Mouse (Mus musculus) kidney, postnatal 0 days (tissue): ENCODE data around the gene 4930558K02Rik. TPM values are rescaled to one million over a fixed set of nuclear protein-coding genes. Genes with fewer than 3 reads are reported as not detected.

Experiments
- ATAC-seq: fragments of 200-750 bp; cut with Nextera tagmentation; replicated peaks from 2 replicates; pipeline ENCODE4 v1.8.0; 2017; ENCODE audit warnings: low read depth, moderate number of reproducible peaks, moderate TSS enrichment, moderate library complexity; ENCODE audit not compliant: low FRiP score
- DNase-seq: peaks from one replicate; pipeline ENCODE4 v3.0.0-alpha.2; 2016; ENCODE audit warnings: low spot score
- H3K27ac ChIP-seq: fragments of 300-500 bp; sonication (generic); 2 replicates; pipeline ENCODE4 v1.5.1; 2014; ENCODE audit warnings: mild to moderate bottlenecking
- H3K27me3 ChIP-seq: fragments of 300-500 bp; sonication (generic); 2 replicates; pipeline ENCODE4 v1.6.1; 2014; ENCODE audit warnings: low read length, mixed read lengths; ENCODE audit not compliant: insufficient read depth
- H3K36me3 ChIP-seq: fragments of 300-500 bp; sonication (generic); 2 replicates; pipeline ENCODE4 v1.6.1; 2014; ENCODE audit warnings: low read length, mixed read lengths; ENCODE audit not compliant: insufficient read depth
- H3K4me1 ChIP-seq: fragments of 300-500 bp; sonication (generic); replicated peaks from 2 replicates; pipeline ENCODE4 v1.6.1; 2014; ENCODE audit warnings: antibody characterized with exemption, low read length, mixed read lengths; ENCODE audit not compliant: insufficient read depth
- H3K4me2 ChIP-seq: fragments of 300-500 bp; sonication (generic); 2 replicates; pipeline ENCODE4 v1.6.1; 2014; ENCODE audit warnings: mild to moderate bottlenecking, low read length, moderate library complexity, mixed read lengths
- H3K4me3 ChIP-seq: fragments of 300-500 bp; sonication (generic); replicated peaks from 2 replicates; pipeline ENCODE4 v1.5.1; 2014; ENCODE audit warnings: low read depth, low read length
- H3K9ac ChIP-seq: fragments of 300-500 bp; sonication (generic); 2 replicates; pipeline ENCODE4 v1.6.1; 2014; ENCODE audit warnings: low read depth, low read length
- H3K9me3 ChIP-seq: fragments of 300-500 bp; sonication (generic); replicated peaks from 2 replicates; pipeline ENCODE4 v1.6.1; 2016; ENCODE audit warnings: low read length, inconsistent platforms, mixed read lengths
- CTCF ChIP-seq: IDR thresholded peaks from 2 replicates; pipeline ENCODE4 v1.5.1; 2016; ENCODE audit warnings: antibody characterized with exemption, low read depth, mild to moderate bottlenecking, moderate library complexity
- WGBS: fragments of 180-500 bp; shearing (Covaris S2); extraction: QIAGEN DNeasy Blood & Tissue Kit; methylation state at CpG from one replicate; pipeline ENCODE4 v1.1.7; 2014; 5-methylcytosine and 5-hydroxymethylcytosine counted together
- polyA plus RNA-seq: library from polyadenylated mRNA; unstranded; fragments of >200 nt; fragmentation: Nextera tagmentation; extraction: Ambion mirVana; gene quantifications from 2 replicates; pipeline ENCODE4 v1.2.1, GENCODE M21; 2015

Gene 4930558K02Rik
- polyA plus RNA-seq, 1 experiment from 2014 or later, result not detected

DNA sequence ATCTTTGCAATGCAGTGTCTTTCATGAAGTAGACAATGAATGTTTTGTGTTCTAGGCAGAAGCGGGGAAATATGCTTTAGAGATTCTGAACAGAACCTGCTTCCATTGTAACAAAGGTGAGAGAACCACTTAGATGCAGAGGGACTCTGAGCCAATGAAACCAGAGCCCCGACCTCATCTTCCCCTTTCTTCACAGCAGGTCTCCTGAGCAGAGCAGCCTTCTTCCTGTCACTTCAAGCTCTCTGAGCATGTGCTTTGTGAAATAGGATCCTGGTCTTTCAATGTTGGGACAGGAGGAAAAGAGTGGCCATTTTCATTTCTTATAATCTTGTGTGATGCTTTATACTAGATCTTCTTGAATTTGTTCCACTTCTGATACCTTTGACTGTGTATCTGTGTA lies 79.3 kb downstream of the 4930558K02Rik start:
- Histone ChIP-seq H3K36me3 (no peaks in the 10 kb centered on the region), H3K27me3 (no peaks in the 10 kb centered on the region), H3K4me3 (no peak overlapping the region), H3K9ac (no peak overlapping the region), H3K4me1 (no peaks in the 10 kb centered on the region), H3K4me2 (no peak overlapping the region), H3K27ac (no peak overlapping the region), H3K9me3 (no peaks in the 10 kb centered on the region)
- TF ChIP-seq CTCF, result no peak
- ATAC-seq (no peak), DNase-seq (no peak)
- WGBS, result 62% methylated on average over 2 of the region's 2 CpGs

DNA sequence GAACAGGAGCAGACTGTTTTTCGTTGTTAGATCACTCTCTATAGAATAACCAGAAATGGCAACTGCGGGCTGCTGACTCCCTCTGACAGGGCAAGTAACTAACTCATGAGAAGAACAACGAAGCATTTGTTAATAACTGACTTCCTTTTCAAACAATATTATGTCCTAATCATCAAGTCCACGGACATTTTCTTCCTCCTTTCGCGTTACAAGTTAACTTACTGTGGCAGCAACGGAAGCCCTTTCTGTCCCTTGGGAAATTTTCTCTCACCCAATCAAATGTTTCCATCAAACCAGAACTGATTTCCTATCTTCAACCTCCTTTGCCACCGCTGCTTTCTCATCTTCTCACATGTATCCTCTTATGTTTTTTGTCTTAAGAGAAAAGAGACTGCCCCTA lies 82.2 kb downstream of the 4930558K02Rik start:
- Histone ChIP-seq H3K4me1 (no peaks in the 10 kb centered on the region), H3K9me3 (no peaks in the 10 kb centered on the region), H3K4me3 (no peak overlapping the region), H3K27ac (no peak overlapping the region), H3K27me3 (no peaks in the 10 kb centered on the region), H3K4me2 (no peak overlapping the region), H3K9ac (no peak overlapping the region), H3K36me3 (no peaks in the 10 kb centered on the region)
- 60% methylated on average over 8 of the region's 8 CpGs for WGBS
- no peak for TF ChIP-seq CTCF
- ATAC-seq (no peak), DNase-seq (no peak)

DNA sequence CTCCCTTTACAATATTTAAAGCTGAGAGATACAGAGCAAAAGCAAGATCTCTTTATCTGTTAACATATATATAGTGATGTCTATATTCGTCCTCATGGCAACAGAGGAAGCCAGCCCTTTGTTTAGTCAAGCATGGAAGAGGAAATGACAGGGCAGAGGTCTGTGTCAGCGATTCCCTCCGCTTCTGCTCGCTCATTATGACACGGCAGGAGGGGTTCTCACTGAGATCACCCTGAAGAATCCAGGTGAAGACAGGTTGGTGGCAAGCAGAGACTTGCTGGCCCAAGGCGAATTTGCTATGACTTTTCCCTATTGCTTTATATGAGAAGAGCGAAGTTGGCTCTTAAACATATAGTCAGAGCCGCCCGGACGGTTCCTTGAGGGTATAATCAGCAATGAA lies 83.3 kb downstream of the 4930558K02Rik start:
- no peaks in the 10 kb centered on the region for H3K36me3 ChIP-seq
- ATAC-seq, result 0 out of 2 replicates have a peak, but pooled peaks have one; percentile 66
- no peaks in the 10 kb centered on the region for H3K27me3 ChIP-seq
- H3K27ac ChIP-seq, result no peak overlapping the region
- H3K9me3 ChIP-seq, result no peaks in the 10 kb centered on the region
- peak; percentile 44 for DNase-seq
- no peaks in the 10 kb centered on the region for H3K4me1 ChIP-seq
- no peak overlapping the region for H3K9ac ChIP-seq
- TF ChIP-seq CTCF, result no peak
- H3K4me3 ChIP-seq, result no peak overlapping the region
- H3K4me2 ChIP-seq, result no peak overlapping the region
- WGBS, result 28% methylated on average over 10 of the region's 10 CpGs

DNA sequence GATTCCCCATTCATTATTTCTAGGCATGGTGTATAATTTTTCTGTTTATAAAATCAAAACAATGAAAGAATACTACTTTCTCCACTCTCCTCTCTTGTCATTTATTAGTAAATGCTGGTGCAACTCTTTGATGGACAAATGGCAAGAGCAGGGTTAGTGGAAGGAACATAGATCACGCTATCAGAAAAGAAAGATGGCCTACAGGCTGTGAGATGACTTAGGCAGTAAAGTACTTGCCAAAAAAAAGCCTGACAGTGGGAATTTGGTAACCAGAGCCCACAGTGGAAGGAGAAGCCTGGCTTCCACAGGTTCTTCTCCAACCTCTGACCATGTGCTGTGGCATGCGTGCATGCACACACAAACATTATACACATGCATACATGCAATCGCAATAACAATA lies 84.4 kb downstream of the 4930558K02Rik start:
- no peaks in the 10 kb centered on the region for H3K36me3 ChIP-seq
- DNase-seq (no peak), ATAC-seq (no peak)
- no peak for TF ChIP-seq CTCF
- no peak overlapping the region for H3K4me2 ChIP-seq
- no peaks in the 10 kb centered on the region for H3K4me1 ChIP-seq
- H3K9ac ChIP-seq, result no peak overlapping the region
- H3K4me3 ChIP-seq, result no peak overlapping the region
- H3K27me3 ChIP-seq, result no peaks in the 10 kb centered on the region
- H3K9me3 ChIP-seq, result no peaks in the 10 kb centered on the region
- WGBS, result 93% methylated on average over 3 of the region's 3 CpGs
- no peak overlapping the region for H3K27ac ChIP-seq

DNA sequence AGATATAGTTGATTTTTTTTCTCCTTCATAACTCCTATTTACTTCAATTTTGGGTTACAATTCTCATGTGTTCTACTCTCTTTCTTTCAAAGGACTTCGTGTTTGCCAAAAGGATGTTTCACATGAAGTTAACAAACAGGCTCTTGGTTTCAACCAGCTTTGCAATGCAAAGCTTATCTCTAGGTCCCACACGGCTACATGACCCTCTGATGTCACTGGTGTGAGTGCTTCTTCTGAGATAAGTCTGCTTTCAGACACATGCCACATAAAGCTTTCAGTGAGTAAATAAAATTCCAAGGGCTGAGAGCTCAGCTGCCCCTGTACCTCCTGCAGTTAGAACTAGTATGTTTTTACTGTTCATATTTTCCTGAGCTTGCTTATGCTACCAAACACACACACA lies 84.9 kb downstream of the 4930558K02Rik start:
- Histone ChIP-seq H3K4me3 (no peak overlapping the region), H3K9ac (no peak overlapping the region), H3K4me2 (no peak overlapping the region), H3K9me3 (no peaks in the 10 kb centered on the region), H3K36me3 (no peaks in the 10 kb centered on the region), H3K27me3 (no peaks in the 10 kb centered on the region), H3K4me1 (no peaks in the 10 kb centered on the region), H3K27ac (no peak overlapping the region)
- no peak for DNase-seq
- no peak for TF ChIP-seq CTCF
- 57% methylated on average over 2 of the region's 2 CpGs for WGBS
- no peak for ATAC-seq

DNA sequence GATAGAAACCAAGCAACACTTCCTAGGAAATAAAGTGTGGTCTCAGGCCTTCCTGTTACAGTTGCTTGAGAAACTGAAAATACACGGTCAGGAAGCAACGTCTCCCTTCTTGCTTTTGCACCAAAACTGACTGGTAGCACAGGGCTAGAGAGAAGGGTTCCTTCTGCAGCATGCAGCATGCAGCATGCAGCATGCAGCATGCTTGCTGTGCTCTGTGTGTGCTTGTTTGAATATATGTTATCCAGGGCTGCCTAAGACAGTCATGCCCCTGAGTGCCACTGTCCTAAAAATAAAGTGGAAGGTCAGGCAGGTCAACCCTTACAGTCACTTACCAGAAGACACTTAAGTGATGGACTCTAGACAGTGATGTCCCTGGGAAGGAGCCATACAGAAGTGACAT lies 85.3 kb downstream of the 4930558K02Rik start:
- Histone ChIP-seq H3K9ac (no peak overlapping the region), H3K36me3 (no peaks in the 10 kb centered on the region), H3K4me3 (no peak overlapping the region), H3K9me3 (no peaks in the 10 kb centered on the region), H3K27ac (no peak overlapping the region), H3K27me3 (no peaks in the 10 kb centered on the region), H3K4me2 (no peak overlapping the region), H3K4me1 (no peaks in the 10 kb centered on the region)
- 79% methylated on average over 2 of the region's 2 CpGs for WGBS
- DNase-seq (no peak), ATAC-seq (no peak)
- TF ChIP-seq CTCF, result no peak

Other genes starting within 250 kb of the 4930558K02Rik start
- not detected in 2 replicates for gene Fasl, start 191.1 kb downstream of the 4930558K02Rik start, polyA plus RNA-seq
- 22.0 and 23.6 TPM in 2 replicates for gene Suco, start 103.0 kb downstream of the 4930558K02Rik start, polyA plus RNA-seq
- gene Pigc, start 10.4 kb downstream of the 4930558K02Rik start, polyA plus RNA-seq, result 41.4 and 43.7 TPM in 2 replicates